Mouse (Mus musculus) heart, postnatal 0 days (tissue): ENCODE measurements around the gene Oprd1. TPM values are rescaled to one million over a fixed set of nuclear protein-coding genes. Genes with fewer than 3 reads are reported as not detected.
A peak's percentile ranks its signal among the peaks of the same experiment; 100 is the strongest.

Experiments used
- ATAC-seq: fragments of 200-750 bp; cut with Nextera tagmentation; 2 replicates; pipeline ENCODE4 v1.8.0; 2017; ENCODE audit warnings: low read depth, moderate number of reproducible peaks, moderate library complexity; ENCODE audit not compliant: insufficient read depth
- DNase-seq: peaks from one replicate; pipeline ENCODE4 v3.0.0-alpha.2; 2016; ENCODE audit warnings: low spot score
- H3K27ac ChIP-seq: fragments of 300-500 bp; sonication (generic); 2 replicates; pipeline ENCODE4 v1.5.1; 2014; ENCODE audit warnings: low read depth, mild to moderate bottlenecking
- H3K27me3 ChIP-seq: fragments of 300-500 bp; sonication (generic); 2 replicates; pipeline ENCODE4 v1.6.1; 2014; ENCODE audit warnings: low read length, mixed read lengths; ENCODE audit not compliant: control insufficient read depth, insufficient read depth
- H3K36me3 ChIP-seq: fragments of 300-500 bp; sonication (generic); replicated peaks from 2 replicates; pipeline ENCODE4 v1.6.1; 2014; ENCODE audit warnings: low read length, mixed read lengths; ENCODE audit not compliant: control insufficient read depth, insufficient read depth
- H3K4me1 ChIP-seq: fragments of 300-500 bp; sonication (generic); 2 replicates; pipeline ENCODE4 v1.6.1; 2014; ENCODE audit warnings: antibody characterized with exemption; ENCODE audit not compliant: control insufficient read depth, insufficient read depth
- H3K4me2 ChIP-seq: fragments of 300-500 bp; sonication (generic); 2 replicates; pipeline ENCODE4 v1.6.1; 2014; ENCODE audit warnings: low read depth, mild to moderate bottlenecking, low read length, moderate library complexity
- H3K4me3 ChIP-seq: fragments of 300-500 bp; sonication (generic); 2 replicates; pipeline ENCODE4 v1.5.1; 2014; ENCODE audit warnings: low read depth, low read length
- H3K9ac ChIP-seq: fragments of 300-500 bp; sonication (generic); replicated peaks from 2 replicates; pipeline ENCODE4 v1.6.1; 2014; ENCODE audit warnings: low read depth, low read length, mixed read lengths
- H3K9me3 ChIP-seq: fragments of 300-500 bp; sonication (generic); replicated peaks from 2 replicates; pipeline ENCODE4 v1.6.1; 2016; ENCODE audit warnings: low read length; ENCODE audit not compliant: control insufficient read depth
- CTCF ChIP-seq: IDR thresholded peaks from 2 replicates; pipeline ENCODE4 v1.5.1; 2016; ENCODE audit warnings: antibody characterized with exemption, control low read depth, low read depth
- EP300 ChIP-seq: IDR thresholded peaks from 2 replicates; pipeline ENCODE4 v1.6.1; 2016; ENCODE audit warnings: antibody characterized with exemption, low read depth
- WGBS: fragments of 180-500 bp; shearing (Covaris S2); extraction: QIAGEN DNeasy Blood & Tissue Kit; methylation state at CpG from one replicate; pipeline ENCODE4 v1.1.7; 2014; 5-methylcytosine and 5-hydroxymethylcytosine counted together
- polyA plus RNA-seq: library from polyadenylated mRNA; unstranded; fragments of >200 nt; fragmentation: Nextera tagmentation; extraction: Ambion mirVana; gene quantifications from 2 replicates; pipeline ENCODE4 v1.2.1, GENCODE M21; 2015
- total RNA-seq: library from RNA; depleted of rRNA; stranded (reverse); fragments of >200 nt; gene quantifications from 2 replicates; pipeline ENCODE4 v1.2.3, GENCODE M21; 2014; ENCODE audit warnings: low replicate concordance

Gene Oprd1
- total and polyA plus RNA-seq, 2 experiments from 2014 or later, result 0.70 to 1.1 TPM

- no peaks in the 10 kb centered on the region for H3K9me3 ChIP-seq
- H3K4me1 ChIP-seq, result peaks cover 27% of the 10 kb centered on the region
- 80% methylated on average over 14 of the region's 14 CpGs for WGBS
- H3K4me2 ChIP-seq, result no peak overlapping the region
- H3K9ac ChIP-seq, result peak overlapping the region; percentile 7; the same call in 1 of the 2 replicates
- H3K27ac ChIP-seq, result no peak overlapping the region
- no peaks in the 10 kb centered on the region for H3K36me3 ChIP-seq
- no peaks in the 10 kb centered on the region for H3K27me3 ChIP-seq
- TF ChIP-seq CTCF, result no peak
- TF ChIP-seq EP300, result no peak
- DNase-seq (no peak), ATAC-seq (no peak)
- no peak overlapping the region for H3K4me3 ChIP-seq
Observed at GRCm38 (mm10) chr4:132067112-132067937, 77.0 kb downstream of the Oprd1 start.

GRCm38 (mm10) chr4:132066101-132066773 is 78.0 kb downstream of the Oprd1 start:
- Histone ChIP-seq H3K9ac (peak overlapping the region; percentile 7; the same call in 1 of the 2 replicates), H3K27me3 (no peaks in the 10 kb centered on the region), H3K27ac (peak overlapping the region; percentile 30), H3K4me1 (peaks cover 27% of the 10 kb centered on the region), H3K4me2 (peak overlapping the region; percentile 11; the same call in 1 of the 2 replicates), H3K36me3 (no peaks in the 10 kb centered on the region), H3K9me3 (no peaks in the 10 kb centered on the region), H3K4me3 (no peak overlapping the region)
- ATAC-seq, result peak; percentile 55
- DNase-seq, result peak; percentile 41
- peak; percentile 73; the same call in 1 of the 2 replicates for TF ChIP-seq EP300
- TF ChIP-seq CTCF, result no peak
- WGBS, result 30% methylated on average over 10 of the region's 10 CpGs

GRCm38 (mm10) chr4:132065578-132065977 is 78.7 kb downstream of the Oprd1 start:
- WGBS, result 42% methylated on average over 3 of the region's 3 CpGs
- TF ChIP-seq CTCF (no peak), EP300 (no peak)
- Histone ChIP-seq H3K36me3 (no peaks in the 10 kb centered on the region), H3K4me2 (peak overlapping the region; percentile 11; the same call in 1 of the 2 replicates), H3K4me3 (no peak overlapping the region), H3K9ac (0 out of 2 replicates have a peak overlapping the region, but pooled peaks have one; percentile 8), H3K27ac (peak overlapping the region; percentile 30), H3K27me3 (no peaks in the 10 kb centered on the region), H3K9me3 (no peaks in the 10 kb centered on the region), H3K4me1 (peaks cover 27% of the 10 kb centered on the region)
- peak; percentile 13; the same call in 1 of the 2 replicates for ATAC-seq
- DNase-seq, result no peak

GRCm38 (mm10) chr4:132064550-132064949 is 79.7 kb downstream of the Oprd1 start:
- no peaks in the 10 kb centered on the region for H3K36me3 ChIP-seq
- TF ChIP-seq CTCF (no peak), EP300 (no peak)
- H3K4me1 ChIP-seq, result peaks cover 36% of the 10 kb centered on the region
- H3K4me2 ChIP-seq, result no peak overlapping the region
- H3K9ac ChIP-seq, result no peak overlapping the region
- no peaks in the 10 kb centered on the region for H3K9me3 ChIP-seq
- H3K27me3 ChIP-seq, result no peaks in the 10 kb centered on the region
- WGBS, result 86% methylated on average over 5 of the region's 5 CpGs
- H3K4me3 ChIP-seq, result no peak overlapping the region
- H3K27ac ChIP-seq, result no peak overlapping the region
- no peak for ATAC-seq
- DNase-seq, result no peak

DNA sequence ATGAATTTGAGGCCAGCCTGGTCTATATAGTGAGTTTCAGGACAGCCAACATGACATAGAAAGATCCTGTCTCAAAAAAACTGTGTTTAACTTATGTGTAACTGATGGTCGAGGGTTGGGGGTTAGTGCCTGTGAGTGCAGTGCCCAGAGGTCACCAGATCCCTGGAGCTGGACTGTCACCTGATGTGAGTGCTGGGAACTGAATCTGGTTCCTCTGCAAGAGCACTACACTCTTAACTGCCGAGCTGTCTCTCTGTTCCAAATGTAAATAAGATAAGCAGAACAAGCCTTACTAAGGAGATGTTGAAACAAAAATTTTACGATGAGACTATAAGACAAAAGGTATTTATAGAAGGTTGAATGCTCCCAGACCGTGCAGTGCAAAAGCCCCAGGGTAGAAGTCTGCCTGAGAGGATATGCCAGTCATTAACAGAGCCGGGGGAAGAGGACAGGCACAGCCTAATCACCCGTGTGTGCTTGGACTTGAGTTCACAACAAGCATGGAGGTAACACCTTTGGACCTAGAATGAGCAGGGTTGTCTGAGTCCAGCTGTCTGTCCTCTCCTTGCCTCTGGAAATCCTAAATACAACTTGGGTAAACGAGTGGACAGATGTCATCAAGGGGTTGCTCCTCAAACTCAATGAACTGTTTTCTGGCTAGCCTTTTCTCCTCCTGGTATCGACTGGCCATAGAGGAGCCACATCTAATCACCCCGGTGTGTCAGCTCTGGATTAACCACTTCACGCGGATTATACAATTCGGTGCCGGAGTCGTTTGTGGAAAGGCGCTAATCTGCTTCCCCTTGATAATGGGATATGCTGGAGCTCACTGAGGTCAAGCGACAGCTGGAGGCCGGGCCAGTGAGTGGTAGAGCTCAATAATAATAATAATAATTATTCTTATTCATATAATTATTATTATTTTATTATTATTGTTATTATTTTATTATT is 81.1 kb downstream of the Oprd1 start:
- TF ChIP-seq CTCF (no peak), EP300 (no peak)
- H3K4me3 ChIP-seq, result no peak overlapping the region
- no peaks in the 10 kb centered on the region for H3K27me3 ChIP-seq
- WGBS, result 55% methylated on average over 17 of the region's 17 CpGs
- H3K27ac ChIP-seq, result no peak overlapping the region
- H3K36me3 ChIP-seq, result no peaks in the 10 kb centered on the region
- ATAC-seq (no peak), DNase-seq (no peak)
- H3K9me3 ChIP-seq, result no peaks in the 10 kb centered on the region
- no peak overlapping the region for H3K4me2 ChIP-seq
- no peak overlapping the region for H3K9ac ChIP-seq
- H3K4me1 ChIP-seq, result peaks cover 48% of the 10 kb centered on the region
